Mouse (Mus musculus) lung, embryonic 16.5 days (tissue): ENCODE measurements around the gene Lmntd1. TPM values are rescaled to one million over a fixed set of nuclear protein-coding genes. Genes with fewer than 3 reads are reported as not detected.
A peak's percentile ranks its signal among the peaks of the same experiment; 100 is the strongest.

Experiments used
- ATAC-seq: fragments of 200-750 bp; cut with Nextera tagmentation; 2 replicates; pipeline ENCODE4 v1.8.0; 2017; ENCODE audit warnings: low read depth, mild to moderate bottlenecking, moderate library complexity
- H3K27ac ChIP-seq: fragments of 300-500 bp; sonication (generic); 2 replicates; pipeline ENCODE4 v1.5.1; 2014; ENCODE audit warnings: mild to moderate bottlenecking, control low read depth, low read length
- H3K27me3 ChIP-seq: fragments of 300-500 bp; sonication (generic); 2 replicates; pipeline ENCODE4 v1.6.1; 2014; ENCODE audit warnings: low read depth, low read length, mixed read lengths; ENCODE audit not compliant: control insufficient read depth, insufficient read depth
- H3K36me3 ChIP-seq: fragments of 300-500 bp; sonication (generic); 2 replicates; pipeline ENCODE4 v1.6.1; 2014; ENCODE audit warnings: low read length; ENCODE audit not compliant: control insufficient read depth, insufficient read depth
- H3K4me1 ChIP-seq: fragments of 300-500 bp; sonication (generic); replicated peaks from 2 replicates; pipeline ENCODE4 v1.6.1; 2014; ENCODE audit warnings: low read length, mixed read lengths; ENCODE audit not compliant: control insufficient read depth, insufficient read depth
- H3K4me2 ChIP-seq: fragments of 300-500 bp; sonication (generic); 2 replicates; pipeline ENCODE4 v1.6.1; 2014; ENCODE audit warnings: low read depth, low read length, control low read depth
- H3K4me3 ChIP-seq: fragments of 300-500 bp; sonication (generic); 2 replicates; pipeline ENCODE4 v1.5.1; 2014; ENCODE audit warnings: mild to moderate bottlenecking, low read length, control low read depth
- H3K9ac ChIP-seq: fragments of 300-500 bp; sonication (generic); 2 replicates; pipeline ENCODE4 v1.6.1; 2014; ENCODE audit warnings: low read length, control low read depth
- H3K9me3 ChIP-seq: fragments of 300-500 bp; sonication (generic); 2 replicates; pipeline ENCODE4 v1.6.1; 2016; ENCODE audit warnings: low read length; ENCODE audit not compliant: control insufficient read depth
- WGBS: fragments of 180-500 bp; shearing (Covaris S2); extraction: QIAGEN DNeasy Blood & Tissue Kit; methylation state at CpG from one replicate; pipeline ENCODE4 v1.1.7; 2014; 5-methylcytosine and 5-hydroxymethylcytosine counted together
- polyA plus RNA-seq: library from polyadenylated mRNA; unstranded; fragments of >200 nt; fragmentation: Nextera tagmentation; extraction: Ambion mirVana; gene quantifications from 2 replicates; pipeline ENCODE4 v1.2.1, GENCODE M21; 2015

The Lmntd1 gene
- polyA plus RNA-seq, 1 experiment from 2014 or later = 1.3 TPM

- H3K4me1 ChIP-seq = peaks cover 14% of the 10 kb centered on the region
- ATAC-seq = peak; percentile 59; the same call in 1 of the 2 replicates
- no peak overlapping the region for H3K4me2 ChIP-seq
- 56% methylated on average over 18 of the region's 18 CpGs for WGBS
- H3K9me3 ChIP-seq = no peaks in the 10 kb centered on the region
- no peak overlapping the region for H3K9ac ChIP-seq
- H3K27ac ChIP-seq = no peak overlapping the region
- H3K36me3 ChIP-seq = no peaks in the 10 kb centered on the region
- no peaks in the 10 kb centered on the region for H3K27me3 ChIP-seq
- no peak overlapping the region for H3K4me3 ChIP-seq
Measured at GRCm38 (mm10) chr6:145441416-145442110, 172.6 kb downstream of the Lmntd1 start.

GRCm38 (mm10) chr6:145438851-145439250 lies 175.3 kb downstream of the Lmntd1 start:
- Histone ChIP-seq H3K27me3 (no peaks in the 10 kb centered on the region), H3K9me3 (no peaks in the 10 kb centered on the region), H3K4me1 (peaks cover 5% of the 10 kb centered on the region), H3K36me3 (no peaks in the 10 kb centered on the region), H3K9ac (no peak overlapping the region), H3K27ac (no peak overlapping the region; the same call in 1 of the 2 replicates), H3K4me2 (no peak overlapping the region), H3K4me3 (no peak overlapping the region)
- no peak for ATAC-seq
- 58% methylated on average over 5 of the region's 5 CpGs for WGBS

GRCm38 (mm10) chr6:145435764-145436163 lies 178.4 kb downstream of the Lmntd1 start:
- Histone ChIP-seq H3K4me3 (no peak overlapping the region), H3K27me3 (no peaks in the 10 kb centered on the region), H3K36me3 (no peaks in the 10 kb centered on the region), H3K4me1 (peaks cover 10% of the 10 kb centered on the region), H3K27ac (no peak overlapping the region), H3K4me2 (no peak overlapping the region), H3K9me3 (no peaks in the 10 kb centered on the region), H3K9ac (no peak overlapping the region)
- 80% methylated on average over 10 of the region's 10 CpGs for WGBS
- ATAC-seq = no peak

- no peaks in the 10 kb centered on the region for H3K36me3 ChIP-seq
- no peaks in the 10 kb centered on the region for H3K9me3 ChIP-seq
- no peak for ATAC-seq
- WGBS = 82% methylated on average over 1 of the region's 1 CpGs
- peaks cover 10% of the 10 kb centered on the region for H3K4me1 ChIP-seq
- no peak overlapping the region for H3K27ac ChIP-seq
- H3K9ac ChIP-seq = no peak overlapping the region
- no peaks in the 10 kb centered on the region for H3K27me3 ChIP-seq
- H3K4me2 ChIP-seq = no peak overlapping the region
- no peak overlapping the region for H3K4me3 ChIP-seq
Measured at GRCm38 (mm10) chr6:145435156-145435555, 179.0 kb downstream of the Lmntd1 start.

GRCm38 (mm10) chr6:145433897-145434296 lies 180.2 kb downstream of the Lmntd1 start:
- Histone ChIP-seq H3K4me1 (peaks cover 7% of the 10 kb centered on the region), H3K27me3 (no peaks in the 10 kb centered on the region), H3K9ac (no peak overlapping the region), H3K4me2 (no peak overlapping the region), H3K4me3 (no peak overlapping the region), H3K27ac (no peak overlapping the region), H3K36me3 (no peaks in the 10 kb centered on the region), H3K9me3 (no peaks in the 10 kb centered on the region)
- no peak for ATAC-seq
- WGBS = 81% methylated on average over 8 of the region's 8 CpGs

GRCm38 (mm10) chr6:145432711-145433708 lies 181.1 kb downstream of the Lmntd1 start:
- 72% methylated on average over 11 of the region's 11 CpGs for WGBS
- H3K27ac ChIP-seq = no peak overlapping the region
- H3K36me3 ChIP-seq = no peaks in the 10 kb centered on the region
- no peaks in the 10 kb centered on the region for H3K27me3 ChIP-seq
- H3K9me3 ChIP-seq = no peaks in the 10 kb centered on the region
- H3K4me3 ChIP-seq = no peak overlapping the region
- H3K9ac ChIP-seq = no peak overlapping the region
- ATAC-seq = no peak
- no peak overlapping the region for H3K4me2 ChIP-seq
- H3K4me1 ChIP-seq = peaks cover 5% of the 10 kb centered on the region; the same call in 1 of the 2 replicates

GRCm38 (mm10) chr6:145431747-145432146 lies 182.4 kb downstream of the Lmntd1 start:
- no peaks in the 10 kb centered on the region for H3K36me3 ChIP-seq
- peak overlapping the region; percentile 17; the same call in 1 of the 2 replicates for H3K4me2 ChIP-seq
- 35% methylated on average over 14 of the region's 14 CpGs for WGBS

GRCm38 (mm10) chr6:145427411-145427810 lies 186.7 kb downstream of the Lmntd1 start:
- peaks cover 5% of the 10 kb centered on the region; the same call in 1 of the 2 replicates for H3K4me1 ChIP-seq
- no peaks in the 10 kb centered on the region for H3K36me3 ChIP-seq
- H3K9me3 ChIP-seq = no peaks in the 10 kb centered on the region
- no peak overlapping the region for H3K4me3 ChIP-seq
- 0 out of 2 replicates have a peak overlapping the region, but pooled peaks have one; percentile 17 for H3K4me2 ChIP-seq
- H3K9ac ChIP-seq = no peak overlapping the region
- H3K27me3 ChIP-seq = no peaks in the 10 kb centered on the region
- 34% methylated on average over 15 of the region's 15 CpGs for WGBS
- peak; percentile 41; the same call in 1 of the 2 replicates for ATAC-seq
- H3K27ac ChIP-seq = no peak overlapping the region

More at GRCm38 (mm10) chr6:145431747-145432146, 182.4 kb downstream of the Lmntd1 start:
- Histone ChIP-seq H3K4me3 (no peak overlapping the region), H3K27ac (no peak overlapping the region), H3K4me1 (peaks cover 5% of the 10 kb centered on the region; the same call in 1 of the 2 replicates), H3K9ac (no peak overlapping the region), H3K9me3 (no peaks in the 10 kb centered on the region), H3K27me3 (no peaks in the 10 kb centered on the region)
- no peak for ATAC-seq

- Histone ChIP-seq H3K9ac (no peak overlapping the region), H3K27me3 (no peaks in the 10 kb centered on the region), H3K4me3 (no peak overlapping the region), H3K36me3 (no peaks in the 10 kb centered on the region), H3K4me2 (no peak overlapping the region), H3K27ac (no peak overlapping the region), H3K4me1 (0 out of 2 replicates have a peak, but pooled peaks cover under 1% of the 10 kb centered on the region), H3K9me3 (no peaks in the 10 kb centered on the region)
- WGBS = 59% methylated on average over 10 of the region's 10 CpGs
- ATAC-seq = no peak
Measured at GRCm38 (mm10) chr6:145426501-145426900, 187.6 kb downstream of the Lmntd1 start.
